In the genomic region with DNA sequence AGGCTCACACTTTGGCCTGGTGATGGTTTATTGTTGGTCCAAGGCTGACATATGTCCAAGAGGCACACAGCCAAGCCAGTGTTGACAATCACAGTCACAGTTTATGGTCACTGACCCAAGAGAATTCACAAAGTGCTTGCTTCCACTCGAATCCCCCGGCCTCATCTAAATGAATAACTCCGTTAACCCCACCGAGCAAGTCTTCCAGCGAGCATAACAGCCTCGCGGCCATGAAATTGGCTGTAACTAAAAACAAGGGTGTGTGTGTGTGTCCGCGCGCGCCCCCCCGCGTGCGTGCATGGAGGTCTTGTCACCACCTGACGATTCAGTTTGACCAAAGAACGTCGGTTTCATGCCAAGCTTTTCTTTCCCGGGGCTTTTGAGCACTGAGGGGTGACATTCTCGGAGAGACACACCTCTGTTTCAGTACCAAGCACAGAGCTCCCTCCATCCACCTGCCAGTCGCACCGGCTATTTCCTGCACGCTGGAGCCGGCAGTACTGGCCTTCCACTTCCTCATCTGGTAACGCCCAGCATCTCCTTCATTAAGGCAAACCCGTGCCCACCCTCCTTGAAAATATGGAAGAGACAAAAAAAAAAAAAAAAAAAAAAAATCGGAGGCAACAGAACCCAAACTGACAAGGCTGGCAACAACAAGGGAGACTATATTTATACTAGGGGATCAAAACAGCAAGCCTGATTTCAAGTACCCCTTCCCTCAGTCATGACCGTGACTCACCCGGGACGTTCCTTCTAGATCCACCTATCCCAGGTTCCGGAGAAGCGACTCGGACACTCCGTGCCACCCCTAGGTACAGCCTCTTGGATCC, we compare ENCODE assay signal across 8 mouse cellular contexts. TPM values are rescaled to one million over a fixed set of nuclear protein-coding genes. Genes with fewer than 3 reads are reported as not detected.
DNase-seq lines count a peak whose midpoint lies in the region; ATAC-seq and TF ChIP-seq lines count a peak whose summit lies in the region.

No protein-coding gene starts in this region.

- WGBS in embryonic facial prominence, embryonic 10.5 days, result 2% methylated on average over 33 of the region's 33 CpGs
- WGBS in lung, adult 2 months, result under 1% methylated on average over 33 of the region's 33 CpGs
- WGBS in neural tube, embryonic 15.5 days, result under 1% methylated on average over 33 of the region's 33 CpGs

- intact Hi-C loops in heart, postnatal 10 days (cut with DNase I), result loop anchor here (5.0 kb wide), 1 partner anchor 112 kb away; no protein-coding TSS in a partner anchor

- no peak overlapping the region; the same call in 1 of the 2 replicates for H3K27ac ChIP-seq in embryonic facial prominence, embryonic 10.5 days (replicated peaks)
- peak overlapping the region; percentile 78 for H3K27ac ChIP-seq in neural tube, embryonic 15.5 days (replicated peaks)

- H3K4me1 ChIP-seq in embryonic facial prominence, embryonic 10.5 days, result peaks cover 24% of the 10 kb centered on the region
- H3K4me1 ChIP-seq in lung, adult 2 months (ENCODE audit: control insufficient read depth, insufficient read depth, low read length), result peaks cover 8% of the 10 kb centered on the region
- H3K4me1 ChIP-seq in neural tube, embryonic 15.5 days, result peaks cover 20% of the 10 kb centered on the region

- TF ChIP-seq POLR2A in lung, adult 2 months (IDR thresholded peaks at IDR 0.05; ENCODE audit: borderline replicate concordance, extremely low read depth, low read depth, low read length), result no peak

- H3K36me3 ChIP-seq in embryonic facial prominence, embryonic 10.5 days (replicated peaks), result peaks cover 4% of the 10 kb centered on the region
- peaks cover 19% of the 10 kb centered on the region for H3K36me3 ChIP-seq in neural tube, embryonic 15.5 days

- peak; percentile 54 for DNase-seq in CD4-positive, CD25-positive, alpha-beta regulatory T cell, adult 2 months (ENCODE audit: low read depth, low spot score)
- peak; percentile 13 for DNase-seq in adrenal gland, adult 8-10 months
- DNase-seq in embryonic facial prominence, embryonic 10.5 days (ENCODE audit: low spot score), result peak; percentile 58
- DNase-seq in heart, postnatal 10 days, result peak; percentile 46 to 58
- peak; percentile 48 to 69 for DNase-seq in kidney, postnatal 36 days
- peak; percentile 55 for DNase-seq in lung, adult 2 months
- peak; percentile 55 for DNase-seq in thymus, postnatal 36 days

- peak overlapping the region; percentile 85 for H3K4me3 ChIP-seq in embryonic facial prominence, embryonic 10.5 days
- H3K4me3 ChIP-seq in lung, adult 2 months (replicated peaks; ENCODE audit: extremely low read depth, low read depth, low read length), result peak overlapping the region; percentile 95
- peak overlapping the region; percentile 81 for H3K4me3 ChIP-seq in neural tube, embryonic 15.5 days (replicated peaks)

- peak overlapping the region; percentile 46 for H3K9ac ChIP-seq in neural tube, embryonic 15.5 days (replicated peaks)

- no peaks in the 10 kb centered on the region for H3K27me3 ChIP-seq in embryonic facial prominence, embryonic 10.5 days (replicated peaks; ENCODE audit: low read depth, poor library complexity, severe bottlenecking)
- H3K27me3 ChIP-seq in neural tube, embryonic 15.5 days (replicated peaks), result 0 out of 2 replicates have a peak, but pooled peaks cover 4% of the 10 kb centered on the region

- peaks cover 7% of the 10 kb centered on the region; the same call in 1 of the 2 replicates for H3K9me3 ChIP-seq in embryonic facial prominence, embryonic 10.5 days
- H3K9me3 ChIP-seq in neural tube, embryonic 15.5 days (replicated peaks), result no peaks in the 10 kb centered on the region

- peak; percentile 17 for ATAC-seq in neural tube, embryonic 15.5 days (ENCODE audit: low FRiP score)

- TF ChIP-seq CTCF in lung, adult 2 months (IDR thresholded peaks at IDR 0.05; ENCODE audit: insufficient read depth, low read length), result no peak

- peak overlapping the region; percentile 95 for H3K4me2 ChIP-seq in neural tube, embryonic 15.5 days

RNA-seq across cellular contexts. Expression of a gene that starts 0.7 kb away (rescaled TPM):
- 1 to 10 TPM in 2 of 4 experiments, under 1 TPM in 2; 0.84 to 1.8 (median 1.1) TPM for total RNA-seq in adrenal gland, adult 8-10 months (2022)
- polyA plus RNA-seq in embryonic facial prominence, embryonic 10.5 days (2016; fragmentation: Nextera tagmentation; extraction: Ambion mirVana), result 0.18 and 0.37 TPM in 2 replicates
- not detected for total RNA-seq in heart, postnatal 10 days (2021)
- 1.3 and 1.4 TPM in 2 replicates for polyA plus RNA-seq in lung, adult 2 months (2012; rRNA removed)
- polyA plus RNA-seq in neural tube, embryonic 15.5 days (2015; fragmentation: Nextera tagmentation; extraction: Ambion mirVana), result 0.23 and 0.37 TPM in 2 replicates

RNA-seq across cellular contexts. Expression of a gene that starts 0.9 kb away (rescaled TPM):
- 10 to 100 TPM; 22.1 to 31.0 (median 26.2) TPM for total RNA-seq in adrenal gland, adult 8-10 months (2022)
- polyA plus RNA-seq in embryonic facial prominence, embryonic 10.5 days (2016; fragmentation: Nextera tagmentation; extraction: Ambion mirVana), result 3.2 and 3.7 TPM in 2 replicates
- total RNA-seq in heart, postnatal 10 days (2021), result 10 to 100 TPM; 25.3 to 28.0 TPM
- 58.2 and 84.6 TPM in 2 replicates for polyA plus RNA-seq in lung, adult 2 months (2012; rRNA removed)
- 8.0 and 8.7 TPM in 2 replicates for polyA plus RNA-seq in neural tube, embryonic 15.5 days (2015; fragmentation: Nextera tagmentation; extraction: Ambion mirVana)
